Mouse (Mus musculus) retina, adult 2 months (tissue): ENCODE measurements at regions not wholly inside any gene's neighbourhood (a gene's known extent, or its start where the extent isn't known, plus 50 kb on each side); places are given as distances from the start of the nearest gene placed in this dataset.

Experiments used
- DNase-seq: peaks from one replicate; pipeline ENCODE4 v3.0.0-alpha.2; 2012; ENCODE audit warnings: low read depth, low spot score

DNA sequence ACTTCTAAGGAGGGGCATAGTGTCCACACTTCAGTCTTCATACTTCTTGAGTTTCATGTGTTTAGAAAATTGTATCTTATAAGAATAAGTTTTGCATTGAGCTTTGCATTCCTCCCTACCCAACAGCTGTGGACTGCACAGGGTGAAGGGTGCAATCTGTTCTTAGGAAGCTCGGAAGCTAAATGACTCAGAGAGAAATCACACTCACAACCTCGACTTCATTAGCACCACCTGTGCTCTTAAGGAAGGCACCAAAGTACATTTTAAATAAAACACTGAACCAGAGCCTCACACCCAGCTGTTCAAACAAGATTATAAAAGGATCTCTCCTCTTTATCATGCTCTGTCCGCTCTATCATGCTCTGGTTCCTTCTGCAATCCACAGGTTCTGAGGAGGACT, 110.1 kb upstream of the Actbl2 start:
- no peak for DNase-seq

DNA sequence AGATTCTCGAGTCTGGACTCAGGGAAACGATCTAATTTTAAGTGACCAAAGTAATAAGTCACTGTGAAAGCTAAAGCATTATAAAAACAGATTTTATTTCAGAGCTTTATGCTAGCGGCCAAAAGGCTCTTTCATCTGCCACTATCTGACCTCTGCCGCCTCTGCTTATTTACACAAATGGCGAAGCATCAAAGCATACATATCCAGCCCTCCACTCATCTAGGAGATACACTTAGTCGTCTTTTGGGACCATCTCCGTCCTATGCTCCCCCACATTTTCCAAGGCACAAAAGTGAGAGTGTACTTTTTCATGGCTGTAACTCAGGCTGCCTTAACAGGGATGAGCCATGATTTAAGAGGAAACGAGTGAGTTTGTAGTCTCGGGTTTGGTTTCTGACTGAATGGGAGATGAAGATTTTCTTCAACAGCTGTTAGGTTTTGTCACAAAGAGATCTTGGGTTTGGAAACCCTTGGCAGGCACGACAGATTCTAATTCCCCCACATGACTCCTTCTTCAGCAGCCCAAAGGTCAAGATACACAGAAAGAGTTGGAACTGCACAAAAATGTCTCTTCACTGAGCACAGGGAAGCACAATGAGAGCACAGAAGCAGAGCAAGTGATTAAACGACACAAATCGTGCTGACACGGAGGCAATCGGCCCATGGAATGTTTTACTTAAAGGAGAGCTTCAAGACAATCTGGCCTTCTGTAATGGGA, 96.7 kb upstream of the Actbl2 start:
- no peak for DNase-seq

DNA sequence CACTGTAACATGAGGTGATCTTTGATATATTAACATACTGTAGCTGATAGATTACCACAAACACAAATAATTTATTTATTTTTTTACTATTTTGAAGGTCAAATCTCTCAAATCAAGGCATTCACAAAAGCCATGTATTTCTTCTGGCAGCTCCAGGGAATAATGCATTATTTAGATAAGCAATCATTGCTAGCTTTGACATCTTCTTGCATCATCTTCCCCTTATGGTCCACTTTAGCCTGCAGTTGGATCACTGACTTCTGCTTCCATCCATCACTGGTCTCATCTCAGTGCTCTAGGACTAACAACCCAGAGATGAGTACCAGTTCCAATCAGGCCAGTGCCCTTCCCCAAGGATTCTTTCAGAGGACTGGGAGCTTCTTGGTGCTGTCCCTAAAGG, 95.3 kb upstream of the Actbl2 start:
- no peak for DNase-seq

DNA sequence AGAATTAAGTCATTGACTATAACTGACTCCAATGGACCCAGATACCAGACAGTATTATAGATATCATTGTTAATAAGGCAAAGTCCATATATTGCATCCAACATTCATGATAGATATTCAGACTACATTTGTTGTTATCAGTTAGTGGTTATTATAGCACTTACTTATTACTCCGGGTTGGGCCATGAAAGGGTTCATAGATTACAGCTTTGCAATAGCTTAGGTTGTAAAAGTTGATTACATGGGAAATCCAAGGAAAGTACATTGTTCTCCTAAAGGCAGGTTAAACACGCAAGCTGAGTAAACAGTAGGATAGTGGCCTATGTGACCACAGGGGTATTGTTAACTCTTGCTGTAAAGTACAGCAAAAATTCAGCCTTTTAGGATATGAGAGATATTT, 89.3 kb upstream of the Actbl2 start:
- no peak for DNase-seq

DNA sequence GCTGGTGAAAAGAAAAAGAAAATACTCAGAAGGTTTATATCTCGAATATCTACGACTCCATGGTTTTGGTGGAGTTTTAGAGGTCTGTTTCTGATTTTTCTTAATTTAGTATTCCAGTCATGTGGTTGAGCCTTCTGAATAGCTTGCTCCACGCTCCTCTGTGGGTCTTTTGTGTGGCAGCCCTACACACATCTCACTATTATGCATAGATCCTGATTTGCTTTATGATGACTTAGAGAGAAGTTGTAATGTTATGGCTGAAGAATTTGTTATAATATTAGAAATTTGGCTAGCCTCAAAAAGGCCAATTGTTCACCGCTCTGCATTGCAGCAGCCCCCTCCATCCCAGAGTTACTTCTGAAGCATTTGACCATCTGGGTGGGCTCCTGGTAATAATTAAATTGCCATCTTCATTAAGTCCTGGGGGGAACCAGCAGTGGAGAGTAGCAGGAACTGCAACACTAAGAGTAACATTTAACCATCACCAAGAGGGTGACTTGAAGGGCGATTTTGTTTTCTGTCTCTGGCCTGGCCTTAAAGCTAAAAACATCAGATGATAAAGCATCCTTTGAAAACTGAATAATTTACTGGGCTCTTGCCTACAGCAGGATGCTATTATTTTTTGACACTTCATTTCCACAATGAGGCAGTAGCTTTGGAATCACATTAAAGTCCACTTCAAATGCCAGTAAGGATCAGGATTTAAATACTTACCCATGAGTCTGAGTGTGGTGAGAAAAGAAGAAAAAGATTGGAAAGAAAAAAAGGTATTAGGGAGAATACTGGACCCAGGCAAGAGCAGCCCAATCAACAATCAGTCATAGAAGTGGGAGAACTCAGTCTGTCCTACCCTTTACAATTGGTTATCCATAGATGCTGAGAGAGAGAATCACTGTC, 84.3 kb upstream of the Actbl2 start:
- DNase-seq, result no peak

DNA sequence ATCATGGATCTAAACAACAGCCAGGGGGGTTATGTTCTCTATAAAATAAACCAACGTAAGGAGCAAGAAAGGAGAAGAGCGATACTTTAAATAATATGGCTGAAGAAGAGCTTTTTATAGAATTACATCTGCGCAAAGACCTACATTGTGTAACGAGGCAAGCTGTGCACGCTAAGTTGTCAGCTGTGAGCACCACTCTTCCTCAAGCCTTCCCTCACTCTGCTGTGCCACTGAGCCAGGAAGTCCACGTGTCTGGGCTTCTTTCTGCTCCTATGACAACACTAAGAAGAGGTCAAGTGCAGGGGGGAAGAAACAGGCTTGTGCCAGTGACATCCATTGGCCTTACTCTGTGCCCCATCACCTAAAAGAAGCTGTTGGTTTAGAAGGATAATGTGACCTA, 75.6 kb upstream of the Actbl2 start:
- DNase-seq, result no peak

DNA sequence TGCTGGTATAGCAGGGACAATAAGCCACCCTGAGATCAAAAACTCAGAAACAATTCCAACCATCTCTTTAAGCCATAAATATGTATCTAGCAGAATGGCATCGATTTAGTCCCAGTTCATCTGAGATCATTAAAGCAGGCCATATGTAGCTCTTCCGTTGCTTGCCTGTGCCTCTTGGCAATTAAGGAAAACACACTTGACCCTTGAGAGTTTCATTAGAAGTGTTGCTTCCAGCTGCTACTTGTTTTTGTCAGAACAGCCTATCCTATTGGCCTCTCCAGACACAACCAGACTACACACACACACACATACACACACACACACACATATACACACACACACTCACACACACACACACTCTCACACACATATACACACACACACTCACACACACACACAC, 71.5 kb upstream of the Actbl2 start:
- no peak for DNase-seq

DNA sequence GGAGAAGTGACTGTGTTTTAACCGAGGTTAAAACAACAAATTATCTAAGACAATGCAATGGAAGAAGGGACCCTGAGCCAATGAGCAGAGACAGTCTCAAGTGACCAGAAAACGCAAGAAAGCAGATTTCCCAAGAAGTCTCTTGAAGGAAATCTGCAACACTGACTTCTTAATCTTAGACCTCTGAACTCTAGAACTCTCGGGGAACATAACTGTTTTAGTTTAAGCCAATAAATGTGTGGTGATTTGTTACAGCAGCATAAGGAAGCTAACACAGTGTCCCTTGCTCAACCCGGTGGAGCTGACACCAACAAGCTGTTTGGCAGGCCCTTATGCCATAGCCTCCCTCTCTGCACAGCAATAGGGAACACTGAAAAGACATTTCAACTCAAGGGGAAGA, 69.0 kb upstream of the Actbl2 start:
- DNase-seq, result no peak

DNA sequence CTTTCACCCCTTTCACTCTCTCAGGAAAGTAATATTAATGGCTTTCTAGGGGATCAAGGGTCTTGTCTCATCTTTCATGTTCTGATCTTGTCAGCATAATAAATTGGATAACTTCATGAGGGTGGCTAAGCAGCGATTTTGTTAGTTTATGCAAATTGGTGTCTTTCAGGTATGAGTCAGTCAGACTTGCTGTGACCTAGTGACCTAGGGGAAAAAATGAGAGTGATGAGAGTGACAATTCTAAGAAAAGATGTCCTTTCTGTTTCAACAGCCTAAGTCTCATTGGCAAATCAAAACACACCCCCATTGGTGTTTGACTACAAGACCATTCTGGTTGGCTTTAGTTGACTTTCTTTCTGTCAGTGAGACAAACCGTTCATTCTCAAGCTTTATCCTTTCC, 68.0 kb upstream of the Actbl2 start:
- no peak for DNase-seq

DNA sequence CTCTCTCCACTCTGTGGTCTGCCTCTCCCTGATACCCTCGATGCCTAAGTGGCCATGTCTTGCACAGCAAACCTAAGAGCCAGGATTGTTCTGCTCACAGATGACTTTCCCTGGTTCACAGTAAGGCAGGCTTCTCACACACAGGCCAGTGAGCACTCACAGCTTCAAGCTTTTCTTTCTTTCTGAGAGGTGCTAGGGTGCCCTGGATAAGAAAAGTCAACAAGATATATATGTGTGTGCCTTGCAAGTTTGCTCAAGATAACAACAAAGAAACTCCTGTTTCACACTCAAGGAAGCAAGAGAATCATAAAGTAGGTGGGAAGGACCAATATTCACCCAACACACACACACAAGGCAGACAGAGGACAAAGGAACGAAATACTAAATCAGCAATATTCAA, 60.9 kb upstream of the Actbl2 start:
- no peak for DNase-seq

DNA sequence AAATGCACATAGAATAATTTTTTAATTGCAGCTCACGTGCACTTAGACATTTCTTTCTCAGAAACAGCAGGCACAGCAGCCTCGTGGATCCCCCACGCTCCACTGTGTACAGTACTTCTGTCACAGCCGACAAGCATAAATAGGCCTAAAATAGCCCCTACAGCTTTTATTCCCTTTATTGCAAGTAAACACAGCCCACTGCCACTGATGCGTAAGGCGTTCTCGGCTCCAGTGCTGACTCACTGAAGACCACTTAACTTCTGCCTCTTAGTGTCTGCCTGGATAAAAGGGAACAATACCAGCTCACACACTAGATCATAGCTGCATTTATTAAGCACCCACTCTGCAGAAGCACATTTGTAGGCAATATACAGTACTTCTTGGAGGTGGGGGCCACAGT, 60.5 kb upstream of the Actbl2 start:
- no peak for DNase-seq

DNA sequence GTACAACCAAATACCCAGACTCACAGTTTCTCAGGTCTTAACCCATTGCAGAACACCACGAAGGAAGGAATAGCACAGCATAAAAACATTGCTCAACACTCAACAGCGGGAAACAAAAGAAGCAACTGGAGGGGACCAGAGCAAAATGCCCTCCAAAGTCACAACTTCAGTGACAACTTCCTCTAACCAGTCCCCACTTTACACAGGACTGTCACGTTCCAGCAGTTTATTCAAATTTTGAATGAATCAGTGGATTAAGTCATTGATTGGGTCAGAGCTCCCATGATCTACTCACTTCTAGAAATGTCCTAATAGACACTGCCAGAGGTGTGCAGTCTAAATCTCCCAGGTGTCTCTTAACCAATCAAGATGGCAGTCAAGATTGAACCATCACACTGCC, 53.3 kb upstream of the Actbl2 start:
- DNase-seq, result no peak

DNA sequence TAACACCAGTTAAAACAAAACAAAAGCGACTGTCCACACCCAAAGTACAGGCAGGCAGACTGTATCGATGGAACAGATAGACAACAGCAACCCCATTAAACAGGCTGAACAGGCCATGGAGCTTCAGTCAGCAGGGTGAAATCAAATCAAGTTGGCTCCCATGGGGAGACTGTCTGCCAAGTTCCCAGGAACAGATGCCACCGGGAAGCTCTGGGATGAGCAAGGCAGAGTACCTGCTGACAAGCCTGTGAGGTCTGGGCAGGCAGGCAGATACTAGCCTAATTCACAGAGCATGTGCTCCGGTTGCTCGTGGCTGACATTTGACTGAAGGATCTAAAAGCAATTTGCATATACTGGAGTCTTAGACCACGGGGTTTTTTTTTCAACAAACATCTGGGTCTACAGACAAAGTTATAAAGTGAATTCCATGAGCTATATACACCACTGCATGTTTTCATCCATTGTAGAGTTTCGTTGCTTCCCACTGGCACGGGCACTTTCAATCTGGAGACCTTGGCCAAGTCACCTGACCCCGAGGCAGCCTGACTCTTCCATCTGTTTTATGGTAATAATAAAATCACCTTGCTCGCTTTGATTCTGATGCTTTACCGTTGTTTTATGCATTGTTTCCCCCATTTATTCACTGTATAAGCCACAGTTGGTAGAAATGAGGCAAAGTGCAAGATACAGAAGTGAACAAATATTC, 50.1 kb upstream of the Actbl2 start:
- DNase-seq, result peak; percentile 6
